Mouse (Mus musculus) MEL (cell line): ENCODE data around the gene Timm8b. TPM values are rescaled to one million over a fixed set of nuclear protein-coding genes. Genes with fewer than 3 reads are reported as not detected.

Experiments
- DNase-seq: peaks from one replicate; pipeline ENCODE4 v3.0.0; 2011; ENCODE audit warnings: low read depth, low spot score
- H3K27ac ChIP-seq: 2 replicates; pipeline ENCODE4 v1.5.1; 2012; ENCODE audit warnings: low read depth, mild to moderate bottlenecking, control low read depth, low read length, moderate library complexity; ENCODE audit not compliant: control insufficient read depth
- H3K27me3 ChIP-seq, 2 experiments: fragments of 150-350 bp in 1 of 2; sonication (generic) in 1 of 2; 2 replicates each; pipeline ENCODE4 v1.6.1; 2012; ENCODE audit warnings: low read length in 2 of 2, mild to moderate bottlenecking in 2 of 2, improper control_type of control experiment in 1 of 2, moderate library complexity in 1 of 2; ENCODE audit not compliant: insufficient read depth in 2 of 2, control insufficient read depth in 1 of 2
- H3K36me3 ChIP-seq, 2 experiments: 2 replicates each; pipeline ENCODE4 v1.6.1; 2012 to 2014; ENCODE audit warnings: low read length in 2 of 2, improper control_type of control experiment in 1 of 2, inconsistent platforms in 1 of 2, mild to moderate bottlenecking in 1 of 2; ENCODE audit not compliant: insufficient read depth in 2 of 2, control insufficient read depth in 1 of 2
- H3K4me1 ChIP-seq, 2 experiments: fragments of 150-350 bp in 1 of 2; sonication (generic) in 1 of 2; 2 replicates each; pipeline ENCODE4 v1.6.1; 2012; ENCODE audit warnings: low read length in 2 of 2, improper control_type of control experiment in 1 of 2, mild to moderate bottlenecking in 1 of 2; ENCODE audit not compliant: insufficient read depth in 2 of 2, control insufficient read depth in 1 of 2
- H3K4me3 ChIP-seq, 2 experiments: fragments of 150-350 bp in 1 of 2; sonication (generic) in 1 of 2; 2 replicates each; pipeline ENCODE4 v1.5.1; 2012; ENCODE audit warnings: low read depth in 2 of 2, low read length in 2 of 2, mild to moderate bottlenecking in 2 of 2, moderate library complexity in 2 of 2, control low read depth in 1 of 2, improper control_type of control experiment in 1 of 2; ENCODE audit not compliant: control insufficient read depth in 1 of 2, insufficient read depth in 1 of 2
- H3K79me2 ChIP-seq: 2 replicates; pipeline ENCODE4 v1.6.1; 2012; ENCODE audit warnings: mild to moderate bottlenecking, low read length, moderate library complexity; ENCODE audit not compliant: control insufficient read depth, poor library complexity, insufficient read depth
- H3K9ac ChIP-seq: 2 replicates; pipeline ENCODE4 v1.6.1; 2012; ENCODE audit warnings: low read depth, mild to moderate bottlenecking, control low read depth, low read length, moderate library complexity; ENCODE audit not compliant: control insufficient read depth, poor library complexity, severe bottlenecking
- H3K9me3 ChIP-seq: fragments of 150-350 bp; sonication (generic); replicated peaks from 2 replicates; pipeline ENCODE4 v1.6.1; 2012; ENCODE audit warnings: mild to moderate bottlenecking, low read length, improper control_type of control experiment, moderate library complexity; ENCODE audit not compliant: insufficient read depth
- CHD2 ChIP-seq: IDR thresholded peaks from 2 replicates; pipeline ENCODE4 v1.6.1; 2011; ENCODE audit warnings: low read length, improper control_type of control experiment
- ELF1 ChIP-seq: IDR thresholded peaks from 2 replicates; pipeline ENCODE4 v1.6.1; 2014; ENCODE audit warnings: low read depth, mild to moderate bottlenecking, inconsistent platforms, low read length, improper control_type of control experiment, moderate library complexity
- ETS1 ChIP-seq: IDR thresholded peaks from 2 replicates; pipeline ENCODE4 v1.6.1; 2012; ENCODE audit warnings: low read depth, mild to moderate bottlenecking, inconsistent platforms, low read length, improper control_type of control experiment, moderate library complexity
- GATA1 ChIP-seq: IDR thresholded peaks from 2 replicates; pipeline ENCODE4 v1.6.1; 2011; ENCODE audit warnings: low read depth, low read length, improper control_type of control experiment
- JUND ChIP-seq: IDR thresholded peaks from 2 replicates; pipeline ENCODE4 v1.6.1; 2011; ENCODE audit warnings: low read depth, mild to moderate bottlenecking, improper control_type of control experiment, low read length
- KAT2A ChIP-seq: conservative IDR thresholded peaks from 2 replicates; pipeline ENCODE4 v1.6.1; 2012; ENCODE audit warnings: low read depth, low read length, improper control_type of control experiment, inconsistent platforms
- MAFK ChIP-seq: IDR thresholded peaks from 2 replicates; pipeline ENCODE4 v1.6.1; 2011; ENCODE audit warnings: low read depth, mild to moderate bottlenecking, low read length, improper control_type of control experiment, borderline replicate concordance
- MAZ ChIP-seq: IDR thresholded peaks from 2 replicates; pipeline ENCODE4 v1.6.1; 2012; ENCODE audit warnings: low read depth, mild to moderate bottlenecking, inconsistent platforms, low read length, improper control_type of control experiment
- NELFE ChIP-seq: IDR thresholded peaks from 2 replicates; pipeline ENCODE4 v1.6.1; 2011; ENCODE audit warnings: low read depth, low read length, improper control_type of control experiment
- NRF1 ChIP-seq: IDR thresholded peaks from 2 replicates; pipeline ENCODE4 v1.6.1; 2014; ENCODE audit warnings: low read depth, mild to moderate bottlenecking, inconsistent platforms, low read length, improper control_type of control experiment, moderate library complexity; ENCODE audit not compliant: poor library complexity, insufficient read depth, severe bottlenecking
- POLR2AphosphoS2 ChIP-seq: IDR thresholded peaks from 2 replicates; pipeline ENCODE4 v1.6.1; 2011; ENCODE audit warnings: low read length, improper control_type of control experiment
- SIN3A ChIP-seq: IDR thresholded peaks from 2 replicates; pipeline ENCODE4 v1.6.1; 2012; ENCODE audit warnings: low read length, improper control_type of control experiment, inconsistent platforms
- SMC3 ChIP-seq: IDR thresholded peaks from 2 replicates; pipeline ENCODE4 v1.6.1; 2011; ENCODE audit warnings: low read depth, low read length, improper control_type of control experiment
- TBP ChIP-seq: IDR thresholded peaks from 2 replicates; pipeline ENCODE4 v1.8.0; 2011; ENCODE audit warnings: low read depth, low read length, improper control_type of control experiment
- TCF12 ChIP-seq: IDR thresholded peaks from 2 replicates; pipeline ENCODE4 v1.6.1; 2014; ENCODE audit warnings: low read depth, mild to moderate bottlenecking, inconsistent platforms, low read length, improper control_type of control experiment, moderate library complexity
- UBTF ChIP-seq: IDR thresholded peaks from 2 replicates; pipeline ENCODE4 v1.6.1; 2012; ENCODE audit warnings: low read depth, mild to moderate bottlenecking, inconsistent platforms, low read length, improper control_type of control experiment, moderate library complexity, borderline replicate concordance; ENCODE audit not compliant: insufficient read depth
- USF1 ChIP-seq: IDR thresholded peaks from 2 replicates; pipeline ENCODE4 v1.6.1; 2014; ENCODE audit warnings: low read depth, mild to moderate bottlenecking, inconsistent platforms, low read length, improper control_type of control experiment, moderate library complexity
- ZKSCAN1 ChIP-seq: IDR thresholded peaks from 2 replicates; pipeline ENCODE4 v1.6.1; 2012; ENCODE audit warnings: low read depth, mild to moderate bottlenecking, inconsistent platforms, low read length, improper control_type of control experiment, moderate library complexity
- polyA plus RNA-seq, 2 experiments: library from polyadenylated mRNA; stranded (reverse) in 1 of 2; unstranded in 1 of 2; fragments of >175 nt in 1 of 2; fragments of >200 nt in 1 of 2; gene quantifications; 2 replicates each; pipeline versions ENCODE4 v1.2.1 to v1.2.4; 2012; ENCODE audit warnings: low replicate concordance in 2 of 2, low read depth in 1 of 2; ENCODE audit not compliant: insufficient read length in 2 of 2, insufficient read depth in 1 of 2, missing spikeins in 1 of 2
- total RNA-seq: library from RNA; depleted of rRNA; stranded (reverse); fragments of 300-350 nt; gene quantifications from 2 replicates; pipeline ENCODE4 v1.2.3, GENCODE M21; 2012

Timm8b gene
- total and polyA plus RNA-seq, 3 experiments = 129 to 247 TPM; not detected in 1

- TF ChIP-seq ETS1 = no peak
- TF ChIP-seq KAT2A = no peak
- no peak for TF ChIP-seq ZKSCAN1
- no peak for TF ChIP-seq USF1
- no peak for TF ChIP-seq UBTF
- TF ChIP-seq NRF1 = no peak
- no peak for TF ChIP-seq SIN3A
- TF ChIP-seq NELFE = no peak
- TF ChIP-seq TBP = no peak
- no peak for TF ChIP-seq JUND
- TF ChIP-seq ELF1 = no peak
- TF ChIP-seq CHD2 = no peak
- no peak for TF ChIP-seq TCF12
- no peak for TF ChIP-seq SMC3
- Histone ChIP-seq H3K4me3 (no peak overlapping the region), H3K27me3 (peaks cover 21 to 25% of the 10 kb centered on the region in 2 experiments), H3K9me3 (no peaks in the 10 kb centered on the region), H3K27ac (no peak overlapping the region), H3K9ac (no peak overlapping the region), H3K79me2 (no peaks in the 10 kb centered on the region), H3K36me3 (no peaks in the 10 kb centered on the region), H3K4me1 (no peaks in the 10 kb centered on the region)
- DNase-seq = no peak
Measured at GRCm38 (mm10) chr9:50580370-50580769, 23.3 kb upstream of the Timm8b start.

- Histone ChIP-seq H3K27me3 (peaks cover 11 to 17% of the 10 kb centered on the region in 2 experiments), H3K9ac (no peak overlapping the region), H3K4me3 (no peak overlapping the region), H3K27ac (no peak overlapping the region), H3K36me3 (no peaks in the 10 kb centered on the region), H3K4me1 (no peaks in the 10 kb centered on the region), H3K79me2 (no peaks in the 10 kb centered on the region), H3K9me3 (no peaks in the 10 kb centered on the region)
- no peak for DNase-seq
- no peak for TF ChIP-seq POLR2AphosphoS2
- no peak for TF ChIP-seq GATA1
- TF ChIP-seq MAZ = no peak
- TF ChIP-seq ETS1 = no peak
- TF ChIP-seq ELF1 = no peak
- TF ChIP-seq SMC3 = no peak
- no peak for TF ChIP-seq MAFK
- TF ChIP-seq TCF12 = no peak
Measured at GRCm38 (mm10) chr9:50585145-50585818, 18.4 kb upstream of the Timm8b start.
